Mouse (Mus musculus): Measurements from ENCODE around the gene Nlrp9a. TPM values are rescaled to one million over a fixed set of nuclear protein-coding genes. Genes with fewer than 3 reads are reported as not detected.

Gene Nlrp9a
- not detected for polyA plus RNA-seq (2014; fragmentation: Illumina TruSeq; extraction: RNeasy Lipid Tissue Mini Kit (QIAGEN cat#74804); ENCODE audit: low read depth, low replicate concordance)

DNA sequence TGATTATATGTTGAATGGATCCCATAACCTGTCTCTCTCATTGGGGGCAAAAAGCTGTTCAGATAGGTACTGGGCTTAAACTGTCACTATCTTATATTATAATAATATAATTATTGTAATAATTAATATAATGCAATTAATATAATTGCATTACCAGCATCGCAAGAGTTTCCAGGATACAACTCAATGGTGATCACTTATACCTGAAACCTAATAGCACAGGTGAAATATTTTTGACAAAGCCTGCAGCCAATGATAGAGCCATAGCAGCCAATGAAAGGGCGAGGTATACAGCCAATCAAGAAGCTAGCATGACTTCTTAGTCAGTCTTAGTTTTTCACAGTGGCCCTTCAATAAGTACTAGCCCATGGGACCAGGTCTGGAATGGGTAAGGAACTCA, at the start of gene Nlrp9a:
Gene Nlrp9a, plus strand, starts transcription at position 301 of the 400 bp plus-strand sequence.

DNA sequence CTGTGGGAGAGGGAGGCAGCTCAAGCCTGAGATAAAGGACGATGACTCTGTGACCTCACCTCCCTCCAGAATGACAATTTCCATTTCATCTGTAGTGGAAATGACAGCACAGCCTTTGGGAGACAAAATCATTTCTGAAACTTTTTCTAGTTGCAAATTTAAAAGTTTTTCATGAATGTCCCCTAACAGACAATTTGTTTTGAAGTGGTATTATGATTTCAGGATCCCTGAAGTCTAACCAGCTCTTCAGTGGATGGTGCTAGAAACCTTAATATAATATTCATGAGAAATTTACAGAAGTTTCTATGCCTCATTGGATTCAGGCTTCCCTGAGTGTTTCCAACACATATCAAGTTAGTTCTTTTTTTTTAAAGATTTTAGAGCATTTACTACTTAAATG, 83.5 kb downstream of the Nlrp9a start, which contains the start of gene Vmn1r185:
Gene Vmn1r185, minus strand, starts transcription at position 101 of the 400 bp plus-strand sequence.

Other genes starting within 250 kb of the Nlrp9a start
- not detected for gene Cyp2a4, start 227.9 kb upstream of the Nlrp9a start, polyA plus RNA-seq (2014; fragmentation: Illumina TruSeq; extraction: RNeasy Lipid Tissue Mini Kit (QIAGEN cat#74804); ENCODE audit: low read depth, low replicate concordance)
- not detected for gene Nlrp9c, start 131.3 kb upstream of the Nlrp9a start, polyA plus RNA-seq (2014; fragmentation: Illumina TruSeq; extraction: RNeasy Lipid Tissue Mini Kit (QIAGEN cat#74804); ENCODE audit: low read depth, low replicate concordance)
- gene Nlrp4a, start 99.9 kb upstream of the Nlrp9a start, polyA plus RNA-seq (2014; fragmentation: Illumina TruSeq; extraction: RNeasy Lipid Tissue Mini Kit (QIAGEN cat#74804); ENCODE audit: low read depth, low replicate concordance): not detected
- gene Vmn1r185, start 83.4 kb downstream of the Nlrp9a start, polyA plus RNA-seq (2014; fragmentation: Illumina TruSeq; extraction: RNeasy Lipid Tissue Mini Kit (QIAGEN cat#74804); ENCODE audit: low read depth, low replicate concordance): not detected
- 0.98 TPM for gene Cyp2b23, start 151.4 kb downstream of the Nlrp9a start, polyA plus RNA-seq (2014; fragmentation: Illumina TruSeq; extraction: RNeasy Lipid Tissue Mini Kit (QIAGEN cat#74804); ENCODE audit: low read depth, low replicate concordance)
- not detected for gene Cyp2b19, start 222.1 kb downstream of the Nlrp9a start, polyA plus RNA-seq (2014; fragmentation: Illumina TruSeq; extraction: RNeasy Lipid Tissue Mini Kit (QIAGEN cat#74804); ENCODE audit: low read depth, low replicate concordance)

Data from adipose tissue, adult 10 weeks (tissue).